Mouse (Mus musculus): ENCODE measurements around the gene Rab2b. TPM values are rescaled to one million over a fixed set of nuclear protein-coding genes. Genes with fewer than 3 reads are reported as not detected.
A peak's percentile ranks its signal among the peaks of the same experiment; 100 is the strongest.
"Not testable (repeated sequence)": the region's sequence is repeated elsewhere in the genome, so short reads cannot be mapped to it uniquely, and the experiment has no call there.

Rab2b gene
- polyA plus RNA-seq, 1 experiment from 2014 or later, result 19.8 TPM

- Histone ChIP-seq H3K27me3 (ENCODE audit: insufficient read depth, low read length) (no peaks in the 10 kb centered on the region), H3K4me1 (ENCODE audit: insufficient read depth) (peaks cover 11% of the 10 kb centered on the region; the same call in 1 of the 2 replicates), H3K4me3 (ENCODE audit: low read depth, low read length) (peak overlapping the region; percentile 68), H3K36me3 (ENCODE audit: insufficient read depth) (peaks cover 34% of the 10 kb centered on the region), H3K27ac (ENCODE audit: low read depth) (peak overlapping the region; percentile 88), H3K9me3 (ENCODE audit: low read depth, low read length) (no peaks in the 10 kb centered on the region), H3K4me2 (peak overlapping the region; percentile 89), H3K9ac (peak overlapping the region; percentile 85)
- peak; percentile 87 for ATAC-seq (ENCODE audit: insufficient read depth)
- no peak for TF ChIP-seq CTCF (IDR thresholded peaks at IDR 0.05; ENCODE audit: low read depth)
- peak; percentile 80 for DNase-seq
- WGBS, result under 1% methylated on average over 37 of the region's 41 CpGs
These were observed 36.6 kb upstream of the Rab2b start for GRCm38 (mm10) chr14:52315792-52316440.

DNA sequence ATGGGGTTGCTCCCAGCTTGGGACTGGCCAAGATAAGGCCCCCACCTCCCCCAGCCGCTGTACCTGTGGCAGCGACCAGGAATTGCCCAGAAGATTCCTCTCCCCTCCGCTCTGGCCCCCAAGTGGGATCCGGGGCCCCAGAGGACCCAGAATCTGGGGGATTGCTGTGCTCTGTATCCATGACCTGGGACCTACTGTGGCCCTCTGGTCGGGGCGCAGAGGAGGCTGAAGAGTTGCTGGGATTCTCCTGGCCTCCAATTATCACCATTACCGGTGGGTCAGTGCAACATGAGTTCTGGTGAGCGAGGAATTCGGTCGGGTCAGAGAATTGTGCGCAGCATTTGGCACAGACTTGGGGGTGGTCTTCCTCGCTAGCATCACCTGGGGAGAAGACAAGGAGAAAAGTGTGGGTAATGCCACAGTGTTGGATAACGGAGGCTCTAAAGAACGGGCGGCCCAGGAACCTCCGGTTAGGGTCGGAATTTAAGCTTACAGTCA lies 36.0 kb upstream of the Rab2b start:
- H3K4me1 ChIP-seq (ENCODE audit: insufficient read depth), result peaks cover 11% of the 10 kb centered on the region; the same call in 1 of the 2 replicates
- peak overlapping the region; percentile 88 for H3K27ac ChIP-seq (ENCODE audit: low read depth)

GRCm38 (mm10) chr14:52314808-52315150 lies 35.4 kb upstream of the Rab2b start:
- Histone ChIP-seq H3K9me3 (ENCODE audit: low read depth, low read length) (no peaks in the 10 kb centered on the region), H3K27ac (ENCODE audit: low read depth) (no peak overlapping the region), H3K36me3 (ENCODE audit: insufficient read depth) (peaks cover 40% of the 10 kb centered on the region), H3K9ac (peak overlapping the region; percentile 85), H3K4me3 (ENCODE audit: low read depth, low read length) (peak overlapping the region; percentile 68), H3K4me1 (ENCODE audit: insufficient read depth) (peaks cover 11% of the 10 kb centered on the region; the same call in 1 of the 2 replicates), H3K27me3 (ENCODE audit: insufficient read depth, low read length) (no peaks in the 10 kb centered on the region), H3K4me2 (peak overlapping the region; percentile 89)
- 43% methylated on average over 8 of the region's 8 CpGs for WGBS
- peak; percentile 36 for DNase-seq
- peak; percentile 12; the same call in 1 of the 2 replicates for ATAC-seq (ENCODE audit: insufficient read depth)
- TF ChIP-seq CTCF (IDR thresholded peaks at IDR 0.05; ENCODE audit: low read depth), result no peak

More for the DNA sequence above, 36.0 kb upstream of the Rab2b start:
- Histone ChIP-seq H3K9ac (peak overlapping the region; percentile 85), H3K27me3 (ENCODE audit: insufficient read depth, low read length) (no peaks in the 10 kb centered on the region), H3K36me3 (ENCODE audit: insufficient read depth) (peaks cover 40% of the 10 kb centered on the region), H3K4me2 (peak overlapping the region; percentile 89), H3K9me3 (ENCODE audit: low read depth, low read length) (no peaks in the 10 kb centered on the region), H3K4me3 (ENCODE audit: low read depth, low read length) (peak overlapping the region; percentile 68)
- no peak for TF ChIP-seq CTCF (IDR thresholded peaks at IDR 0.05; ENCODE audit: low read depth)
- WGBS, result under 1% methylated on average over 17 of the region's 17 CpGs
- DNase-seq (no peak), ATAC-seq (ENCODE audit: insufficient read depth) (peak; percentile 4; the same call in 1 of the 2 replicates)

DNA sequence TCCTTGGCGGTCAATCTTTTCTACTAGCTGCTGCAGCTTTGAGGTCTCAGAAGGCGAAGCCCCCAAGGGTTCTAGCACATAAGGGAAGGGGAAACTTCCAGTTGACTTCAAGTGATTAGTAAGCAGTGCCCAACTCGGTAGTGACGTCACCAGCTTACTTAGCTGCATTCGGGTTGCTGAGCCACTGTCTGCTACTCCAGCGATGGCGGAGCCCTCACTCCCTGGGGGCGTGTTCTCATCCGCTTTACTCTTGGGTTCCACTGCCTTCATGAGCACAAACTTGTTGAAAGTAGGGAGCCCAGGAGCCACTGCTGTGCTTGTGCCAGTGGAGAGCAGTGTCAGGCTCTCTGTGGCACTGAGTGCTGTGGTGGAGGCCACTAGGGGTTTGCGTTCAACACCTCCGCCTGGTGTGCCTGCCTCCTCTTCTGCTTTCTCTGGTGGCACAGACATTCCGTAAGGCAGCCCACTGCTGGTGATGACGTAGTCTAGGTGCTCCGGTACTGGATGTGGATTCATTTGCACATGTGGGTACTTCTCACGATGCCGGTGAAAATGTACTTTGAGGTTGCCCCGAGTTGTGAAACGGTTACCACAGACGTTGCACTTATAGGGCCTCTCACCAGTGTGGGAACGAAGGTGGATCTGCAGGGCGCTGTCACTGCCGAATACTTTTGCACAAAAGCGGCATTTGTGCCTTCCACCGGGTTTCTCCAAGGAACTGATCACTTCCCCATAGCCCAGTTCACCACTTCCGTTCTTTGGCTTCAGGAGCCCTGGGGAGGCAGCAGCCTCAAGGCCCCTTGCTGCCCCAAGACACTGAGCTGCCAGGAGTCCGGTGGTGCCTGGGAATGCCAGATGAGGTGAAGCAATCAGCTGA lies 34.8 kb upstream of the Rab2b start:
- peaks cover 45% of the 10 kb centered on the region for H3K36me3 ChIP-seq (ENCODE audit: insufficient read depth)
- H3K4me2 ChIP-seq, result peak overlapping the region; percentile 89

DNA sequence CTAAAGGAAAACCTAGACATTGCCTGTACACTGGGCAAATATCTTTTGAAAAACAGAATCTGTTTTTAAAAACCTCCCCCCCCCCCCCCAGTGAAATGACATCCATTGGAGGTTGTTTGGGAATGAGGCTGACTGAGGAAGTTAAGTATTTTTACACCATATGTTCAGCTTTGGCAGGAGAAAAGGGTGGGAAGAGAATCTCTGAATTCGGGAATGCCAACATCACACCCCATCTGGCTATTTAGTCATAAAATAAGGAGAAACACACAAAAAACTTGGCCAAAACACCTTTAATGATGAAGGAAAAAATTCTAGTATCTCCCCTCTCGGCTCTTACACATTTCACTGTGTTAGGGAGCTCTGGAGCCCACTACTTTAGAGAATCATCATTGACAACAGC lies 31.6 kb upstream of the Rab2b start:
- DNase-seq (no peak), ATAC-seq (ENCODE audit: insufficient read depth) (no peak)
- H3K4me2 ChIP-seq, result 0 out of 2 replicates have a peak overlapping the region, but pooled peaks have one; percentile 22
- H3K27me3 ChIP-seq (ENCODE audit: insufficient read depth, low read length), result no peaks in the 10 kb centered on the region
- H3K4me1 ChIP-seq (ENCODE audit: insufficient read depth), result peaks cover 4% of the 10 kb centered on the region; the same call in 1 of the 2 replicates
- no peak overlapping the region for H3K9ac ChIP-seq
- no peak overlapping the region for H3K4me3 ChIP-seq (ENCODE audit: low read depth, low read length)
- 90% methylated on average over 2 of the region's 2 CpGs for WGBS
- H3K9me3 ChIP-seq (ENCODE audit: low read depth, low read length), result no peaks in the 10 kb centered on the region
- H3K27ac ChIP-seq (ENCODE audit: low read depth), result no peak overlapping the region
- peaks cover 45% of the 10 kb centered on the region for H3K36me3 ChIP-seq (ENCODE audit: insufficient read depth)
- no peak for TF ChIP-seq CTCF (IDR thresholded peaks at IDR 0.05; ENCODE audit: low read depth)

More for the DNA sequence above, 34.8 kb upstream of the Rab2b start:
- peak overlapping the region; percentile 68 for H3K4me3 ChIP-seq (ENCODE audit: low read depth, low read length)
- no peak for ATAC-seq (ENCODE audit: insufficient read depth)
- no peak for DNase-seq
- H3K4me1 ChIP-seq (ENCODE audit: insufficient read depth), result peaks cover 11% of the 10 kb centered on the region; the same call in 1 of the 2 replicates
- no peaks in the 10 kb centered on the region for H3K9me3 ChIP-seq (ENCODE audit: low read depth, low read length)
- H3K9ac ChIP-seq, result no peak overlapping the region
- H3K27me3 ChIP-seq (ENCODE audit: insufficient read depth, low read length), result no peaks in the 10 kb centered on the region
- H3K27ac ChIP-seq (ENCODE audit: low read depth), result no peak overlapping the region
- no peak for TF ChIP-seq CTCF (IDR thresholded peaks at IDR 0.05; ENCODE audit: low read depth)
- WGBS, result 83% methylated on average over 26 of the region's 26 CpGs

DNA sequence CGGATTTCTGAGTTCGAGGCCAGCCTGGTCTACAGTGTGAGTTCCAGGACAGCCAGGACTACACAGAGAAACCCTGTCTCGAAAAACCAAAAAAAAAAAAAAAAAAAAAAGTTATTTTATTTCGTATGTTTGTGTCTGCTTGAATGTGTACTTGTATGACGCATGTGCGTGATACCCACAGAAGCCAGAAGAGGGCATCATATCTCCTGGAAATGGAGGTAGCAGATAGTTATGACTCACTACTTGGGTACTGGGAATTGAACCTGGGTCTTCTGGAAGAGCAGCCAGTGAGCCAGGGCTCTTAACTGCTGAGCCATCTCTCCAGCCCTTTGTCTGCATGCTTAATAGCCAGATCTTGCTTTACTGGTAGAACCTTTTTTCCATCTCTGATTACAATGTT lies 31.0 kb upstream of the Rab2b start:
- not testable (repeated sequence) for ATAC-seq (ENCODE audit: insufficient read depth); H3K9me3 ChIP-seq (ENCODE audit: low read depth, low read length)
- H3K36me3 ChIP-seq (ENCODE audit: insufficient read depth), result peaks cover 45% of the 10 kb centered on the region

DNA sequence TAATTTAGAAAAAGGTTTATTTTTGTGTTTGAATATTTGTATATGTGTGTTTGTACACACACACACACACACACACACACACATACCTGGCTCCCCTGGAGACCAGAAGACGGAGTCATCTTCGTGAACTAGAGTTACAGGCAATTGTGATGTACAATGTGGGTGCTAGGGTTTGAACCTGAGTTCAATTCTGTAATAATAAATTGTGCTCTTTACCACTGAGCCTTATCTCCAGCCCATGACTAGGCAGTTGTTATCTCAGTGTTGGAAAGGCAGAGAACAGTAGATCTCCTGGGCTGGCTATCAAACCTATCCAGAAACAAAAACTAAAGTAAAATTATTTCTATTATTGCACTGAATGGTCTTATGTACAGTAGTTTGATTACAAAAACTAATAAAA lies 26.8 kb upstream of the Rab2b start:
- TF ChIP-seq CTCF (IDR thresholded peaks at IDR 0.05; ENCODE audit: low read depth), result no peak
- peaks cover 4% of the 10 kb centered on the region; the same call in 1 of the 2 replicates for H3K4me1 ChIP-seq (ENCODE audit: insufficient read depth)
- H3K36me3 ChIP-seq (ENCODE audit: insufficient read depth), result peaks cover 13% of the 10 kb centered on the region; the same call in 1 of the 2 replicates
- H3K9ac ChIP-seq, result no peak overlapping the region
- H3K4me3 ChIP-seq (ENCODE audit: low read depth, low read length), result no peak overlapping the region
- no peaks in the 10 kb centered on the region for H3K27me3 ChIP-seq (ENCODE audit: insufficient read depth, low read length)
- ATAC-seq (ENCODE audit: insufficient read depth) (no peak), DNase-seq (no peak)
- no peak overlapping the region for H3K27ac ChIP-seq (ENCODE audit: low read depth)
- H3K4me2 ChIP-seq, result no peak overlapping the region
- no peaks in the 10 kb centered on the region for H3K9me3 ChIP-seq (ENCODE audit: low read depth, low read length)
- 98% methylated on average over 2 of the region's 2 CpGs for WGBS

More for the DNA sequence above, 31.0 kb upstream of the Rab2b start:
- 97% methylated on average over 5 of the region's 6 CpGs for WGBS
- H3K4me3 ChIP-seq (ENCODE audit: low read depth, low read length); DNase-seq; H3K9ac ChIP-seq; H3K27me3 ChIP-seq (ENCODE audit: insufficient read depth, low read length); H3K4me1 ChIP-seq (ENCODE audit: insufficient read depth); H3K27ac ChIP-seq (ENCODE audit: low read depth); H3K4me2 ChIP-seq: not testable (repeated sequence)
